Mouse (Mus musculus) intestine, postnatal 0 days (tissue): ENCODE data around the gene Angptl6. TPM values are rescaled to one million over a fixed set of nuclear protein-coding genes. Genes with fewer than 3 reads are reported as not detected.

Experiments used
- ATAC-seq: fragments of 200-750 bp; cut with Nextera tagmentation; 2 replicates; pipeline ENCODE4 v1.8.0; 2017; ENCODE audit warnings: mild to moderate bottlenecking, moderate TSS enrichment, moderate library complexity
- H3K27ac ChIP-seq: fragments of 300-500 bp; sonication (generic); 2 replicates; pipeline ENCODE4 v1.5.1; 2014; ENCODE audit warnings: mild to moderate bottlenecking, low read depth, low read length, moderate library complexity
- H3K27me3 ChIP-seq: fragments of 300-500 bp; sonication (generic); replicated peaks from 2 replicates; pipeline ENCODE4 v1.6.1; 2014; ENCODE audit warnings: low read length, mixed read lengths; ENCODE audit not compliant: control insufficient read depth, insufficient read depth
- H3K36me3 ChIP-seq: fragments of 300-500 bp; sonication (generic); 2 replicates; pipeline ENCODE4 v1.6.1; 2014; ENCODE audit warnings: mild to moderate bottlenecking, moderate library complexity; ENCODE audit not compliant: control insufficient read depth, insufficient read depth
- H3K4me1 ChIP-seq: fragments of 300-500 bp; sonication (generic); replicated peaks from 2 replicates; pipeline ENCODE4 v1.6.1; 2014; ENCODE audit warnings: antibody characterized with exemption, low read length, mixed read lengths; ENCODE audit not compliant: control insufficient read depth, insufficient read depth
- H3K4me2 ChIP-seq: fragments of 300-500 bp; sonication (generic); replicated peaks from 2 replicates; pipeline ENCODE4 v1.6.1; 2014; ENCODE audit warnings: low read depth, mild to moderate bottlenecking, moderate library complexity
- H3K4me3 ChIP-seq: fragments of 300-500 bp; sonication (generic); 2 replicates; pipeline ENCODE4 v1.5.1; 2014; ENCODE audit warnings: low read depth, low read length
- H3K9ac ChIP-seq: fragments of 300-500 bp; sonication (generic); 2 replicates; pipeline ENCODE4 v1.6.1; 2014; ENCODE audit warnings: mild to moderate bottlenecking, low read depth, low read length
- H3K9me3 ChIP-seq: fragments of 300-500 bp; sonication (generic); 2 replicates; pipeline ENCODE4 v1.6.1; 2016; ENCODE audit warnings: mixed run types; ENCODE audit not compliant: control insufficient read depth
- CTCF ChIP-seq: sonication (generic); IDR thresholded peaks from 2 replicates; pipeline ENCODE4 v1.5.1; 2016; ENCODE audit warnings: low read depth, mild to moderate bottlenecking, control low read depth, antibody characterized with exemption, moderate library complexity
- WGBS: fragments of 180-500 bp; shearing (Covaris S2); extraction: QIAGEN DNeasy Blood & Tissue Kit; methylation state at CpG from one replicate; pipeline ENCODE4 v1.1.7; 2014; 5-methylcytosine and 5-hydroxymethylcytosine counted together
- polyA plus RNA-seq: library from polyadenylated mRNA; unstranded; fragments of >200 nt; fragmentation: Nextera tagmentation; extraction: Ambion mirVana; gene quantifications from 2 replicates; pipeline ENCODE4 v1.2.1, GENCODE M21; 2015

The Angptl6 gene
- polyA plus RNA-seq, 1 experiment from 2014 or later = 9.4 TPM

DNA sequence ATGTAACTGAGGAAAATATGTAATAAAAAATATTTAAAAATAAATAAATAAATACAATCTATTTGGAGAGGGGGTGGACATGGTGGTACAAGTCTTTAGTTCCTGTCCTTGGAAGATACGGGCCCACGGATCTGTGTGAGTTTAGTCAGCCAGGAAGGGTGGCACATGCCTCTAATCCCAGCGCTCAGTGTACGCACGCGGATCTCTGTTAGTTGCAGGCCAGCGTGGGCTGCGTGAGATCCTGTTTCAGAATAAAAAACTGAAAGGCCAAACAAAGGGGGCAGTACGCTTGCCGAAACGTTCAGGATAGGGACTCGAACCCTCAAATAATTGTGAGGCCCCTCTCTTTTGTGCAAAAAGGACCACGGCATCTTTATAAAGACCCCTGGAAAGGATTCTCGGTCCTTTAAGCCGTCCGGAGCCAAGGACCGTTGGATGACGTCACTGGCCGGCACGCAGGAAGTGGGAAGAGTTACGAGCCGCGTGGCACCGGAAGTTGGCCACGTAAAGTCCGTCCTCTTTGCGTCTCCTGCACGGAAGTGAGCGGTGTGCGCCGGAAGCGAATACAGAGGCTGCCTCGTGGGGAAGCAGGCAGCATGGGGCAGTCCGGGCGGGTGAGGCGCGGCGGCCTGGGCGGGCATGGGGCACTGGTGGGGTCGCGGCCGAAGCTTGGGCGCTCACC is 8.3 kb upstream of the Angptl6 start, which contains the start of gene Ppan:
Gene Ppan, plus strand, starts transcription at position 472 of the 682 bp plus-strand sequence.
- H3K9ac ChIP-seq = peak within 1 kb of the TSS; percentile 82
- peak; percentile 96 for ATAC-seq

DNA sequence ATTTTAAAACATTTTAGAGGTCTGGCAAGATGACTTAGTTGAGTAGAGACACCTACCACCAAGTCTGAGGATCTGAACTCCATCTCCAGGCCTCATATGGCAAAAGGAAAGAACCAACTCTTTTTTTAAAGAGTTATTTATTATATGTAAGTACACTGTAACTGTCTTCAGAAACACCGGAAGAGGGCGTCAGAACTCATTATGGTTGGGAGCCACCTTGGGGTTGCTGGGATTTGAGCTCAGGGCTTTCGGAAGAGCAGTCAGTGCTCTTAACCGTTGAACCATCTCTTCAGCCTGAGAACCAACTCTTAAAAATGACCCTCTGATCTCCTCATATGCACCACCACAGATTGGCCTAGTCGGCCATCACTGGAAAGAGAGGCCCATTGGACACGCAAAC is 7.7 kb upstream of the Angptl6 start:
- TF ChIP-seq CTCF = no peak
- WGBS = 89% methylated on average over 6 of the region's 6 CpGs

More for the DNA sequence above, 8.3 kb upstream of the Angptl6 start, which contains the start of gene Ppan:
- Histone ChIP-seq H3K4me2 (peak within 1 kb of the TSS; percentile 88), H3K27me3 (no peaks in the 10 kb centered on the region), H3K4me3 (peak within 1 kb of the TSS; percentile 79), H3K27ac (peak within 1 kb of the TSS; percentile 85), H3K4me1 (no peaks in the 10 kb centered on the region), H3K9me3 (no peaks in the 10 kb centered on the region), H3K36me3 (peaks cover 34% of the 10 kb centered on the region)
- TF ChIP-seq CTCF = 0 out of 2 replicates have a peak, but pooled peaks have one; percentile 2
- WGBS = 1% methylated on average over 43 of the region's 43 CpGs

DNA sequence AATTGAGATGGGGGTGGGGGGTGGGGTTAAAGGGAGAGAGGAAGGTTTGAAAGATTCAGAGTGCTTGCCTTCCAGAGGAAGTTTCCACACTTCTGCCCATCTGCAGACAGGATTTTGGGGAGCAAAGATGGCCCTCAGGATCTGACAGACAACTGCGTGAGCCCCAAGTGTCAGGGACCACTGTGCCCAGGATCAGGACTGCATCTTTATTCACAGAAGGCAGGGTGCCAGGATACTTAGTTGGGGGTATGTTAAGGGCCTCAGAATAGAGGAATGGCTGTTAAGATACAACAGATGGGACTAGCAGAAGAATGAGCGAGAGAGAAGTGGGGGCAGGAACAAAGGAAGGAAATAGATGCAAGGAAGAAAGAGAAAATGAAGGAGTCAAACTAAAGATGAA is 7.0 kb upstream of the Angptl6 start:
- no peak for ATAC-seq
- WGBS = 90% methylated on average over 2 of the region's 2 CpGs
- Histone ChIP-seq H3K27me3 (no peaks in the 10 kb centered on the region), H3K4me3 (no peak overlapping the region), H3K4me2 (no peak overlapping the region), H3K36me3 (peaks cover 23% of the 10 kb centered on the region), H3K9me3 (no peaks in the 10 kb centered on the region), H3K27ac (no peak overlapping the region), H3K4me1 (no peaks in the 10 kb centered on the region), H3K9ac (no peak overlapping the region)
- TF ChIP-seq CTCF = no peak

More for the DNA sequence above, 7.7 kb upstream of the Angptl6 start:
- no peak overlapping the region for H3K4me3 ChIP-seq
- H3K4me2 ChIP-seq = peak overlapping the region; percentile 88; the same call in 1 of the 2 replicates
- no peaks in the 10 kb centered on the region for H3K4me1 ChIP-seq
- no peak overlapping the region for H3K27ac ChIP-seq
- H3K36me3 ChIP-seq = peaks cover 30% of the 10 kb centered on the region
- no peak for ATAC-seq
- no peaks in the 10 kb centered on the region for H3K9me3 ChIP-seq
- H3K27me3 ChIP-seq = no peaks in the 10 kb centered on the region
- no peak overlapping the region for H3K9ac ChIP-seq

DNA sequence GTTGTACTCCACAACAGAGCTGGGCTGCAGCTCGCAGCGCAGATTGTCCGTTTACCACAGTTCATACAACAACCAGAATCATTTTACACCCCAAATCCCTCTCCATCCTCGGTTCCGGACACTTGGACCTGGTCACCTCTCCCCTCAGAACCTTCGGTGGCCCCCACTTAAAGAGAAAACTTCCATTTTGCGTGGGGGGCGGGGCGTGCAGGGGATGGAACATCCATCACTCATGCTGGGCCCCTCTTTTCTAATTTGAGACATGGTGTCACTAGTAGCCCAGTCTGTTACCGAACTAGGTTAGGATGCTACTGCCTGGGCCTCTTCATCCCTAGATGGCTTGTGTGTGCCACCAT is 839 bp downstream of the Angptl6 start:
- no peak for ATAC-seq
- H3K27ac ChIP-seq = peak overlapping the region; percentile 86
- no peaks in the 10 kb centered on the region for H3K4me1 ChIP-seq
- 14% methylated on average over 10 of the region's 10 CpGs for WGBS
- H3K9me3 ChIP-seq = no peaks in the 10 kb centered on the region
- H3K9ac ChIP-seq = peak overlapping the region; percentile 28; the same call in 1 of the 2 replicates
- H3K27me3 ChIP-seq = no peaks in the 10 kb centered on the region
- TF ChIP-seq CTCF = no peak
- H3K36me3 ChIP-seq = peaks cover 7% of the 10 kb centered on the region
- H3K4me3 ChIP-seq = peak overlapping the region; percentile 36
- peak overlapping the region; percentile 74 for H3K4me2 ChIP-seq

DNA sequence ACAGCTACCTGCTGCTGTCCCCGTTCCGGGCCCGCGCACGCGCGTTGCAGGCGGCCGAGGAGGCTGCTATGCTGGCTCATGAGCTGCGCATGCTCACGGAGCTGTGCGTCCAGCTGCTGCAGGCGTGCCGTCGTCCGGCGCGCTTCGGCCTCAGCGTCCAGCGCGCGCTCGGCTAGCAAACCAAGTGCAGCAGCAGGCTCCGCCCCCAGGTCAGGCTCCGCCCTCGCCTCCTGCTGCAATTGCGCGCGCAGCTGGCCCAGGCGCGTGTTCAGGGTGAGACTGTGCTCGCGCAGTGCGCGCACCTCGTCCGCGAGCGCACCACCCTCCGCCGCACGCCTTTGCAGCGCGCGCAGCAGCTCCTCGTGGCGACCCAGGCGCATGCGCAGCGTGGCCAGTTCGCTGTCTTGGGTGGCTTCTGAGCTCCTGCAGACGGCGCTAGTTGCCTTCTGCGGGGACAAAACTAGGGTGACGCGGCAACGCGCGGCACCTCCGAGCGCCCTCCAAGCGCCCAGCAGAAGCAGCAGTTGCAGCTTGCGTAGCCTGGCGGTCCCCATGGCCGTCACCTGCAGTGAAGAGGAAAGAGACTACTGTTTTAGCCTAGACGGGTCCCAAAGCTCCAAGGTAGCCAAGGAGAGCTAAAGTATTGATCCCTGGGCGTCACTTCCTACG is 1.4 kb downstream of the Angptl6 start:
- Histone ChIP-seq H3K4me2 (peak overlapping the region; percentile 74), H3K27ac (peak overlapping the region; percentile 86), H3K36me3 (peaks cover 12% of the 10 kb centered on the region), H3K9me3 (no peaks in the 10 kb centered on the region), H3K4me3 (peak overlapping the region; percentile 36), H3K4me1 (no peaks in the 10 kb centered on the region), H3K9ac (peak overlapping the region; percentile 28; the same call in 1 of the 2 replicates), H3K27me3 (no peaks in the 10 kb centered on the region)
- under 1% methylated on average over 69 of the region's 69 CpGs for WGBS
- TF ChIP-seq CTCF = peak; percentile 98
- peak; percentile 97 for ATAC-seq
